Mouse (Mus musculus): ENCODE results near the gene Cmc2.
A peak's percentile ranks its signal among the peaks of the same experiment; 100 is the strongest.

Cmc2 gene

GRCm38 (mm10) chr8:116921337-116922059 lies at the start of gene Cmc2, which contains the start of gene Cenpn:
Gene Cmc2 (minus strand): TSS chr8:116921455.
Gene Cenpn (plus strand): TSS chr8:116921730.
- peak; percentile 91 to 92 for DNase-seq (ENCODE audit: low spot score in 2 of 2)

- DNase-seq (ENCODE audit: low spot score in 2 of 2) = no peak
Measured at GRCm38 (mm10) chr8:116969531-116969930, 48.3 kb upstream of the Cmc2 start.

- DNase-seq (ENCODE audit: low spot score in 2 of 2) = peak; percentile 80 to 92
Measured at GRCm38 (mm10) chr8:116954415-116954814, 33.2 kb upstream of the Cmc2 start.

- no peak for DNase-seq (ENCODE audit: low spot score in 2 of 2)
Measured at GRCm38 (mm10) chr8:116952428-116952827, 31.2 kb upstream of the Cmc2 start.

- no peak for DNase-seq (ENCODE audit: low spot score in 2 of 2)
Measured at GRCm38 (mm10) chr8:116951778-116952177, 30.5 kb upstream of the Cmc2 start.

GRCm38 (mm10) chr8:116951369-116951768 lies 30.1 kb upstream of the Cmc2 start:
- DNase-seq (ENCODE audit: low spot score in 2 of 2) = no peak

- no peak for DNase-seq (ENCODE audit: low spot score in 2 of 2)
Measured at GRCm38 (mm10) chr8:116947589-116947988, 26.3 kb upstream of the Cmc2 start.

- no peak for DNase-seq (ENCODE audit: low spot score in 2 of 2)
Measured at GRCm38 (mm10) chr8:116946851-116947250, 25.6 kb upstream of the Cmc2 start.

- peak; percentile 63 to 69 for DNase-seq (ENCODE audit: low spot score in 2 of 2)
Measured at GRCm38 (mm10) chr8:116946268-116946838, 25.1 kb upstream of the Cmc2 start.

GRCm38 (mm10) chr8:116945169-116945910 lies 24.1 kb upstream of the Cmc2 start:
- DNase-seq (ENCODE audit: low spot score in 2 of 2) = no peak

GRCm38 (mm10) chr8:116944385-116944696 lies 23.1 kb upstream of the Cmc2 start:
- no peak for DNase-seq (ENCODE audit: low spot score in 2 of 2)

GRCm38 (mm10) chr8:116943555-116944384 lies 22.5 kb upstream of the Cmc2 start:
- DNase-seq (ENCODE audit: low spot score in 2 of 2) = peak; percentile 58 to 64

- peak; percentile 67 to 80 for DNase-seq (ENCODE audit: low spot score in 2 of 2)
Measured at GRCm38 (mm10) chr8:116943161-116943554, 21.9 kb upstream of the Cmc2 start, which contains the start of gene Atmin. Gene Atmin (plus strand): TSS chr8:116943393.

GRCm38 (mm10) chr8:116942284-116943058 lies 21.2 kb upstream of the Cmc2 start:
- DNase-seq (ENCODE audit: low spot score in 2 of 2) = no peak

GRCm38 (mm10) chr8:116935506-116935905 lies 14.3 kb upstream of the Cmc2 start:
- DNase-seq (ENCODE audit: low spot score in 2 of 2) = no peak

GRCm38 (mm10) chr8:116934976-116935375 lies 13.7 kb upstream of the Cmc2 start:
- no peak for DNase-seq (ENCODE audit: low spot score in 2 of 2)

GRCm38 (mm10) chr8:116928588-116928987 lies 7.3 kb upstream of the Cmc2 start:
- DNase-seq (ENCODE audit: low spot score in 2 of 2) = no peak

- no peak for DNase-seq (ENCODE audit: low spot score in 2 of 2)
Measured at GRCm38 (mm10) chr8:116927880-116928279, 6.6 kb upstream of the Cmc2 start.

- DNase-seq (ENCODE audit: low spot score in 2 of 2) = no peak
Measured at GRCm38 (mm10) chr8:116923526-116923925, 2.3 kb upstream of the Cmc2 start.

- DNase-seq (ENCODE audit: low spot score in 2 of 2) = no peak
Measured at GRCm38 (mm10) chr8:116922060-116922757, 954 bp upstream of the Cmc2 start.

GRCm38 (mm10) chr8:116921005-116921336 lies 284 bp downstream of the Cmc2 start:
- DNase-seq (ENCODE audit: low spot score in 2 of 2) = no peak
